Mouse (Mus musculus): ENCODE results near the gene Sfpq. TPM values are rescaled to one million over a fixed set of nuclear protein-coding genes. Genes with fewer than 3 reads are reported as not detected.
"Not testable (repeated sequence)": the region's sequence is repeated elsewhere in the genome, so short reads cannot be mapped to it uniquely, and the experiment has no call there.

The Sfpq gene
- polyA plus RNA-seq (2016; fragmentation: Nextera tagmentation; extraction: Ambion mirVana): 168 and 187 TPM in 2 replicates

- under 1% methylated on average over 84 of the region's 87 CpGs for WGBS
- ATAC-seq (ENCODE audit: insufficient number of reproducible peaks, insufficient read depth, low FRiP score, low TSS enrichment): peak; percentile 94
- H3K9ac ChIP-seq: peak within 1 kb of the TSS; percentile 100
- H3K9me3 ChIP-seq: no peaks in the 10 kb centered on the region
- peak within 1 kb of the TSS; percentile 100 for H3K4me3 ChIP-seq
- H3K36me3 ChIP-seq: peaks cover 26% of the 10 kb centered on the region
- peak within 1 kb of the TSS; percentile 99 for H3K27ac ChIP-seq
- H3K27me3 ChIP-seq: no peaks in the 10 kb centered on the region
- H3K4me2 ChIP-seq (replicated peaks): peak within 1 kb of the TSS; percentile 81
- H3K4me1 ChIP-seq: peaks cover 17% of the 10 kb centered on the region
Observed at GRCm38 (mm10) chr4:127021151-127021945, at the start of gene Sfpq. Gene Sfpq, plus strand, starts transcription at chr4:127021324.

- no peak for ATAC-seq (ENCODE audit: insufficient number of reproducible peaks, insufficient read depth, low FRiP score, low TSS enrichment)
- Histone ChIP-seq H3K9me3 (no peaks in the 10 kb centered on the region), H3K36me3 (no peaks in the 10 kb centered on the region), H3K4me3 (no peak overlapping the region), H3K4me1 (no peaks in the 10 kb centered on the region), H3K9ac (no peak overlapping the region), H3K27ac (no peak overlapping the region), H3K27me3 (no peaks in the 10 kb centered on the region), H3K4me2 (replicated peaks) (no peak overlapping the region)
Observed at GRCm38 (mm10) chr4:126977467-126977866, 43.7 kb upstream of the Sfpq start.

DNA sequence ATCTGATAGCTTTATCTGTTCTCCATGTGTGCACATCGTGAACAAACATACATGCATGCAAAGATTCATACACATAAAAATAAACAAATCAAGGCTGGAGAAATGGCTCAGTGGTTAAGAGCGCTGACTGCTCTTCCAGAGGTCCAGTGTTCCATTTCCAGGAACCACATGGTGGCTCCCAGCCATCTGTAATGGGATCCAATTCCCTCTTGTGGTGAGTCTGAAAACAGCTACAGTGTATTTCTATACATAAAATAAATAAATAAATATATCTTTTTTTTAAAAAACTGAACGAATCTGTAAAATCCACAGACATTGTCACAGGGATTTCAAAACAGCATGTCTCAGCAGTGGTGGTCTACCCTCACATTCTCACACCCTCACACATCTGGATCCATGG, 42.4 kb upstream of the Sfpq start:
- ATAC-seq (ENCODE audit: insufficient number of reproducible peaks, insufficient read depth, low FRiP score, low TSS enrichment): no peak
- H3K4me1 ChIP-seq: no peaks in the 10 kb centered on the region
- H3K4me3 ChIP-seq: no peak overlapping the region
- H3K4me2 ChIP-seq (replicated peaks): no peak overlapping the region
- no peaks in the 10 kb centered on the region for H3K36me3 ChIP-seq
- H3K9ac ChIP-seq: no peak overlapping the region
- no peaks in the 10 kb centered on the region for H3K9me3 ChIP-seq
- no peak overlapping the region for H3K27ac ChIP-seq
- no peaks in the 10 kb centered on the region for H3K27me3 ChIP-seq
- 77% methylated on average over 3 of the region's 3 CpGs for WGBS

GRCm38 (mm10) chr4:126983321-126983720, 37.8 kb upstream of the Sfpq start:
- H3K4me3 ChIP-seq: no peak overlapping the region
- no peaks in the 10 kb centered on the region for H3K36me3 ChIP-seq
- no peak for ATAC-seq (ENCODE audit: insufficient number of reproducible peaks, insufficient read depth, low FRiP score, low TSS enrichment)
- no peaks in the 10 kb centered on the region for H3K9me3 ChIP-seq
- 72% methylated on average over 3 of the region's 3 CpGs for whole genome bisulfite sequencing
- no peak overlapping the region for H3K27ac ChIP-seq
- H3K9ac ChIP-seq: no peak overlapping the region
- H3K27me3 ChIP-seq: no peaks in the 10 kb centered on the region
- H3K4me2 ChIP-seq (replicated peaks): no peak overlapping the region
- no peaks in the 10 kb centered on the region for H3K4me1 ChIP-seq

DNA sequence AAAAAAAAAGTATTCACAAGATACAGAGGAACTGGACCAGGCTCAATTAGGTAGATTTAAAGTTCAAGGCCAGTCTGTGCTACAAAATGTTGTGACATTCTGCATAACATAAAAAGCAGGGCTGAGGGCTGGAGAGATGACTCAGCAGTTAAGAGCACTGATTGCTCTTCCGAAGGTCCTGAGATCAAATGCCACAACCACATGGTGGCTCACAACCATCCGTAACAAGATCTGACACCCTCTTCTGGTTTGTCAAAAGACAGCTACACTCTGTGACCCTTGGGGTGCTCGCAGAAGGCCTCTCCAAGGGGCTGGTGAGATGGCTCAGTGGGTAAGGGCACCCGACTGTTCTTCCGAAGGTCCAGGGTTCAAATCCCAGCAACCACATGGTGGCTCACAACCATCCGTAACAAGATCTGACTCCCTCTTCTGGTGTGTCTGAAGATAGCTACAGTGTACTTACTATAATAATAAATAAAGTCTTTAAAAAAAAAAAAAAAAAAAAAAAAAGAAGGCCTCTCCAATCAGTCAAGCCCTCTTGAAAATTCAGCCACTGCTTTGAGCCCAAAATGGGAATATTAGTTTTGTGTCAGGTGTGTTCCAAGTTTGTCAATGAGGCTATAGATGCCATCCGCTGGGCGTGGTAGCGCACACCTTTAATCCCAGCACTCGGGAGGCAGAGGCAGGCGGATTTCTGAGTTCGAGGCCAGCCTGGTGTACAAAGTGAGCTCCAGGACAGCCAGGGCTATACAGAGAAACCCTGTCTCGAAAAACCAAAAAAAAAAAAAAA, 37.2 kb upstream of the Sfpq start:
- not testable (repeated sequence) for H3K4me3 ChIP-seq; ATAC-seq (ENCODE audit: insufficient number of reproducible peaks, insufficient read depth, low FRiP score, low TSS enrichment); H3K9me3 ChIP-seq; H3K27ac ChIP-seq; H3K36me3 ChIP-seq; H3K27me3 ChIP-seq; H3K9ac ChIP-seq; H3K4me1 ChIP-seq; H3K4me2 ChIP-seq (replicated peaks)
- 81% methylated on average over 12 of the region's 13 CpGs for WGBS

DNA sequence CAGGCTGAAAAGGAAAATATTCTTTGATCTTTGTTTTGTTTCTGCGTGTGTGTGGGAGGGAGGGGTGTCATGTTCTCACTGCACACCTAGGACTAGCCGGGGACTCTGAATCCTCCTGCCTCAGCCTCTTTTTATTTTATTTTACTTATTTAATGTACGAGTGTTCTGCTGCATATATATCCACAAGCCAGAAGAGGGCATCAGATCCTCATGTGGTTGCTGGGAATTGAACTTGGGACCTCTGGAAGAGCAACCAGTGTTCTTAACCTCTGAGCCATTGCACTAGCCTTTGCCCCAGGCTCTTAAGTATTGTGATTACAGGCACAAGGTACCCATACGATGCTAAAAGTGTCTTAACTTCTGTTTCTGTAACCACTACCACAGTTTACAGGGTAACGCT, 34.4 kb upstream of the Sfpq start:
- no peak overlapping the region for H3K4me2 ChIP-seq (replicated peaks)
- 82% methylated on average over 5 of the region's 5 CpGs for WGBS
- H3K9ac ChIP-seq: no peak overlapping the region
- no peaks in the 10 kb centered on the region for H3K9me3 ChIP-seq
- H3K27me3 ChIP-seq: no peaks in the 10 kb centered on the region
- no peak overlapping the region for H3K4me3 ChIP-seq
- H3K36me3 ChIP-seq: no peaks in the 10 kb centered on the region
- H3K27ac ChIP-seq: no peak overlapping the region
- ATAC-seq (ENCODE audit: insufficient number of reproducible peaks, insufficient read depth, low FRiP score, low TSS enrichment): no peak
- H3K4me1 ChIP-seq: no peaks in the 10 kb centered on the region

- no peaks in the 10 kb centered on the region for H3K36me3 ChIP-seq
- H3K27ac ChIP-seq: no peak overlapping the region
- no peak for ATAC-seq (ENCODE audit: insufficient number of reproducible peaks, insufficient read depth, low FRiP score, low TSS enrichment)
- no peak overlapping the region for H3K4me3 ChIP-seq
- H3K9me3 ChIP-seq: no peaks in the 10 kb centered on the region
- H3K27me3 ChIP-seq: no peaks in the 10 kb centered on the region
- WGBS: 66% methylated on average over 4 of the region's 4 CpGs
- no peak overlapping the region for H3K9ac ChIP-seq
- H3K4me2 ChIP-seq (replicated peaks): no peak overlapping the region
- H3K4me1 ChIP-seq: no peaks in the 10 kb centered on the region
Observed at GRCm38 (mm10) chr4:126988503-126988902, 32.6 kb upstream of the Sfpq start.

DNA sequence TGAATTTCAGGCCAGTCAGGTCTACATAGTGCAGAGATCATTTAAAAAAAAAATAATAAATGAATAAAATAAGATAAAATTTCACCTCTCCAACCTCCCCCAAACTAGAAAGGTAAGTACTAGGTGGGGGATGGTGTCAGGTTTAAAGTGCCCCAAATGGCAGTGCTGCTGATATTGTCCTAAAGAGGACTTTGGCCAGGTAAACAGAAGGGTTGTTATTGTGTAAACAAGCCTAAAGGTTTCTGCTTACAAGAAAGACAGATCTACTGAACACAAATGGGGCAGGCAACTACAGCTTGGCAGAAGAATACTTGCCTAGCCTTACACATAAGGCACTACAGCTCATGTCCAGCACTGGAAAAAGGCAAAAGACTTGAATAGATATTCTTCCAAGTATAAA, 30.6 kb upstream of the Sfpq start:
- H3K9me3 ChIP-seq: no peaks in the 10 kb centered on the region
- H3K4me2 ChIP-seq (replicated peaks): no peak overlapping the region
- no peaks in the 10 kb centered on the region for H3K27me3 ChIP-seq
- ATAC-seq (ENCODE audit: insufficient number of reproducible peaks, insufficient read depth, low FRiP score, low TSS enrichment): no peak
- no peak overlapping the region for H3K27ac ChIP-seq
- no peaks in the 10 kb centered on the region for H3K4me1 ChIP-seq
- no peaks in the 10 kb centered on the region for H3K36me3 ChIP-seq
- no peak overlapping the region for H3K4me3 ChIP-seq
- H3K9ac ChIP-seq: no peak overlapping the region

DNA sequence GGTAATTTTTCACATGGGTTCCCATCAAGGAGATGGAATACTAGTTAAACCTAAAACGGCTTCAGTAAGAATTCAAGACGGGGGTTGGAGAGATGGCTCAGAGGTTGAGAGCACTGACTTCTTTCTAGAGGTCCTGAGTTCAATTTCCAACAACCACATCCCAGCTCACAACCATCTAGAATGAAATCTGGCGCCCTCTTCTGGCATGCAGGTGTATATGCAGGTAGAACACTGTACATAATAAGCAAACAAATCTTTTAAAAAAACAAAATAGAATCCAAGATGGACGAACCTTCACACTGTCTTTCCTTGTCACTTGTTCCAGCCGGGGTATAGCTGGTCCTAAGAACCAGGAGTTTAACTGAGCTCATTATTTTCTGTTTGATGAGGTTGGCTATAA, 28.8 kb upstream of the Sfpq start:
- 62% methylated on average over 5 of the region's 5 CpGs for WGBS
- Histone ChIP-seq H3K4me1 (no peaks in the 10 kb centered on the region), H3K27me3 (no peaks in the 10 kb centered on the region), H3K4me3 (no peak overlapping the region), H3K27ac (no peak overlapping the region), H3K36me3 (no peaks in the 10 kb centered on the region), H3K9ac (no peak overlapping the region), H3K9me3 (no peaks in the 10 kb centered on the region), H3K4me2 (replicated peaks) (no peak overlapping the region)
- ATAC-seq (ENCODE audit: insufficient number of reproducible peaks, insufficient read depth, low FRiP score, low TSS enrichment): no peak

- 98% methylated on average over 15 of the region's 16 CpGs for WGBS
- H3K9me3 ChIP-seq; H3K4me3 ChIP-seq; H3K4me2 ChIP-seq (replicated peaks); H3K4me1 ChIP-seq; H3K27ac ChIP-seq; H3K27me3 ChIP-seq; ATAC-seq (ENCODE audit: insufficient number of reproducible peaks, insufficient read depth, low FRiP score, low TSS enrichment); H3K36me3 ChIP-seq; H3K9ac ChIP-seq: not testable (repeated sequence)
Observed at GRCm38 (mm10) chr4:126999372-126999771, 21.8 kb upstream of the Sfpq start.

DNA sequence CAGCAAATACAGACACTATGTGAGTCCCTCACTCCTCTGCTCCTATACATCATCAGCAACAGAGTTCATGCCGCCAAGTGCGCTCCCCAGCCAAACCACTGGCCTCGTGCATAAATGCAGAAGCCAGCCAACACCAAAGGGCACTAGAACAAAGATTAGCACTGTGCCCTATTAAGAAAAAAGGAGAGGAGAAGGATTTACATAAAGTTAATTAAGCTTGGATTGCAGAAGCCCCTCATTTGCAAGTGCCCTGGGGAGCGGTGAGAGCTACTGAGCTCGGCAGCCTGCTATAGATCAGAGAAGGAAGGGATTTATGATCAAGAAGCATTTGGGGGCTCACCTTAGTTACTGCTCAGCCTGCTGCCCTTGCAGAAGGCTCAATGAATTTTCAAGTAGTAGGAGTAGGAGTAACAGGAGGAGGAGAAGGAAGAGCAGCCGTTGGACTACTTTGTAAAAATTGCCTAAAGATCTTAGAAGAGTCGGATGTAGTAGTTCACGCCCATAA, 20.5 kb upstream of the Sfpq start:
- Histone ChIP-seq H3K27me3 (no peaks in the 10 kb centered on the region), H3K4me1 (peaks cover 7% of the 10 kb centered on the region; the same call in 1 of the 2 replicates), H3K9ac (no peak overlapping the region), H3K9me3 (no peaks in the 10 kb centered on the region), H3K27ac (no peak overlapping the region), H3K4me2 (replicated peaks) (no peak overlapping the region), H3K36me3 (no peaks in the 10 kb centered on the region), H3K4me3 (no peak overlapping the region)
- ATAC-seq (ENCODE audit: insufficient number of reproducible peaks, insufficient read depth, low FRiP score, low TSS enrichment): no peak
- 46% methylated on average over 8 of the region's 8 CpGs for WGBS

GRCm38 (mm10) chr4:127004384-127004783, 16.7 kb upstream of the Sfpq start:
- no peak overlapping the region for H3K4me3 ChIP-seq
- H3K9me3 ChIP-seq: no peaks in the 10 kb centered on the region
- peaks cover 7% of the 10 kb centered on the region; the same call in 1 of the 2 replicates for H3K4me1 ChIP-seq
- no peak overlapping the region for H3K27ac ChIP-seq
- H3K27me3 ChIP-seq: no peaks in the 10 kb centered on the region
- no peak overlapping the region for H3K9ac ChIP-seq
- 73% methylated on average over 3 of the region's 3 CpGs for WGBS
- no peak for ATAC-seq (ENCODE audit: insufficient number of reproducible peaks, insufficient read depth, low FRiP score, low TSS enrichment)
- H3K4me2 ChIP-seq (replicated peaks): no peak overlapping the region
- H3K36me3 ChIP-seq: no peaks in the 10 kb centered on the region
